Mouse (Mus musculus): Measurements from ENCODE around the gene Meiob. TPM values are rescaled to one million over a fixed set of nuclear protein-coding genes. Genes with fewer than 3 reads are reported as not detected.

The Meiob gene
- polyA plus RNA-seq (2016; fragmentation: Nextera tagmentation; extraction: Ambion mirVana) = 0.06 TPM in 1 of 2 replicates, not detected in the other

DNA sequence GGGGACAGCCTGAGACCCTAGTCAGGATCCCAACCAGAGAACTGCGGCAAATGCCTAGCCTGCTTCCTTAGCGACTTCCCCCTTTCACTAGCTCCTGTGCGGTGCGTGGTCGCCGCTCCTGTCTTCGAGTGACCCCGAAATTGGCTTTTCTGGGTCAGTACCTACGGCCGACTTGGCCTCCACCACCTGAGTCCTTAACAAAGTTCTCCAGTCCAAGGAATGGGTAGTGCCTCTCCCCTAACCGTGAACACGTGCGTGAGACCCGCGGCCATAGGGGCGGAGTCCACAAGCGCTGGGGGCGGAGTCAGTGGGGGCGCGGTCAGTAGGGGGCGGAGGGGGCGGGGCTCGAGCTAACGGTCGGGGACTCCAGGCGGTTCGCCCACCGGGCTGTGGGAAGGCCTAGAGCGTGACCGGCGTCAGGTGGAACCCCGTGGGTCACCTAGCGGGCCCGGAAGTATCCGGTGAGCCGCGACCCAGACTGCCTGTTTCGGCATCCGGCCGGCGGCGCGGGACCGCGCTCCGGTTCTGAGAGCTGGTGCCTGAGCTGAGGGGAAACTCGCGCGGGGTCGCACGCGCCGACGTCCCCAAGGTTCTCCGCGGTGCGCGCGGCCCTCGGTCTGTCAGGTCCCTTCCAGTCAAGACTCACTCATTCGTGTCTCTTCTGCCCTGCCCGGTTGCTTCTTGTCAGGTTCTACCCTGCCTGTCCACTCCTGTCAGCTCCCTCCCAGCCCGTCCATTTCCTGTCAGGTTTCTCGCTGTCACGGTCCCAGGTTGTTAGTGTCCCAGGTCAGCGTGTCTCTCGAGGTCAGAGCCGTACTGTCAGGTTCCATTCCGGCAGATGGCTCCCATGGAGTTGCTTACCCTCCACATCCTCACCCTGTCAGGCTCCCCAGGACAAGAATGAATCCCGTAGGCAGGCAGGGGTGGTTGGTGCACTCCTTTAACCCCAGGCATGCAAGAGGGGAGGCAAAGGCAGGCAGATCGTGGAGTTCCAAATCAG lies at the start of gene Meiob:
TSS of gene Meiob (plus strand) at position 338 of the 1,000 bp plus-strand sequence.
- Histone ChIP-seq H3K9me3 (replicated peaks) (no peaks in the 10 kb centered on the region), H3K27ac (replicated peaks) (peak within 1 kb of the TSS; percentile 73), H3K4me1 (peaks cover 11% of the 10 kb centered on the region), H3K4me3 (peak within 1 kb of the TSS; percentile 82), H3K27me3 (ENCODE audit: low read depth, poor library complexity, severe bottlenecking) (peaks cover 52% of the 10 kb centered on the region), H3K36me3 (no peaks in the 10 kb centered on the region)
- WGBS = under 1% methylated on average over 71 of the region's 71 CpGs
- peak; percentile 85 for DNase-seq (ENCODE audit: low spot score)

DNA sequence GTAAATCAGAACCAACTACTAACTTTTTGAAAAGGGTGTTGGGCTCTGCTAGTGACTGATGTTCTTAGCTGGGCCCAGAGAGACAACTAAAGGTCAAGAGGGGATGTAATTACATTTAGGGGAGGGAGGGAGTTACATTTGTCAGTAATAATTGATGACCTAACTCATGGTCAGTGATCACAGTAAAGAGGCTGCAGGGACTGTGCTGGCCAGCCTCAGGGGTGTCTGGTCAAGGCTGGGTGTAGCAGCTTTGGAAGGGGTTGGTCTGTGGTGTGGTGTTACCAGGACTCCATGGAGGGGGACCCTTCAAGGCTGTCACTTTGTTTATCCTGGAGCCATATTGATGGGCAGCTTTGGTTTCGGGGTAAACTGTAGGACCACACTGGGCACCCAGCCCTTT lies 46.7 kb upstream of the Meiob start:
- Histone ChIP-seq H3K36me3 (no peaks in the 10 kb centered on the region), H3K4me1 (peaks cover 17% of the 10 kb centered on the region), H3K27ac (replicated peaks) (no peak overlapping the region), H3K4me3 (no peak overlapping the region), H3K27me3 (ENCODE audit: low read depth, poor library complexity, severe bottlenecking) (peaks cover 61% of the 10 kb centered on the region), H3K9me3 (replicated peaks) (no peaks in the 10 kb centered on the region)
- no peak for DNase-seq (ENCODE audit: low spot score)
- 95% methylated on average over 1 of the region's 1 CpGs for WGBS

DNA sequence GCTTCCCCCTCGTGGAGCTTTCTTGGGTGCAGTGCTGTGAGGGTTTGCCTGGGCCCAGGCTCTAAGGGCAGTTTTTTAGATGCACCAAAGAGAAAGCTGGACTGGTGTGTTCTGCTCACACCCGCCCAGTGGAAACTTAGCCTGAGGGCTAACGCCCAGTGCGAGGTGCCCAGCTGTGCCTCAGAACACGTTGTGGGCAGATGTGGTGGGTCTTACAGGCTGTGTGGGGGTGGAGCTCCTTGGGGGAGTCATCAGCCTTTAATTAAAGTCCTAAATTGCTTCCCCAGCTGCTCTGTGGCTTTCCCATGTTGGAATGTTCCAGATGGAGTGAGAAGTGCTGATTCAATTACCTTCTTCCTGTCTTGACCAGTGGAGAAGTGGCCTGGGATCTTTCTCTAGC lies 43.0 kb upstream of the Meiob start:
- 64% methylated on average over 5 of the region's 5 CpGs for WGBS
- Histone ChIP-seq H3K4me1 (peaks cover 15% of the 10 kb centered on the region; the same call in 1 of the 2 replicates), H3K27me3 (ENCODE audit: low read depth, poor library complexity, severe bottlenecking) (peaks cover 24% of the 10 kb centered on the region), H3K4me3 (no peak overlapping the region), H3K9me3 (replicated peaks) (no peaks in the 10 kb centered on the region), H3K27ac (replicated peaks) (no peak overlapping the region), H3K36me3 (no peaks in the 10 kb centered on the region)
- no peak for DNase-seq (ENCODE audit: low spot score)

DNA sequence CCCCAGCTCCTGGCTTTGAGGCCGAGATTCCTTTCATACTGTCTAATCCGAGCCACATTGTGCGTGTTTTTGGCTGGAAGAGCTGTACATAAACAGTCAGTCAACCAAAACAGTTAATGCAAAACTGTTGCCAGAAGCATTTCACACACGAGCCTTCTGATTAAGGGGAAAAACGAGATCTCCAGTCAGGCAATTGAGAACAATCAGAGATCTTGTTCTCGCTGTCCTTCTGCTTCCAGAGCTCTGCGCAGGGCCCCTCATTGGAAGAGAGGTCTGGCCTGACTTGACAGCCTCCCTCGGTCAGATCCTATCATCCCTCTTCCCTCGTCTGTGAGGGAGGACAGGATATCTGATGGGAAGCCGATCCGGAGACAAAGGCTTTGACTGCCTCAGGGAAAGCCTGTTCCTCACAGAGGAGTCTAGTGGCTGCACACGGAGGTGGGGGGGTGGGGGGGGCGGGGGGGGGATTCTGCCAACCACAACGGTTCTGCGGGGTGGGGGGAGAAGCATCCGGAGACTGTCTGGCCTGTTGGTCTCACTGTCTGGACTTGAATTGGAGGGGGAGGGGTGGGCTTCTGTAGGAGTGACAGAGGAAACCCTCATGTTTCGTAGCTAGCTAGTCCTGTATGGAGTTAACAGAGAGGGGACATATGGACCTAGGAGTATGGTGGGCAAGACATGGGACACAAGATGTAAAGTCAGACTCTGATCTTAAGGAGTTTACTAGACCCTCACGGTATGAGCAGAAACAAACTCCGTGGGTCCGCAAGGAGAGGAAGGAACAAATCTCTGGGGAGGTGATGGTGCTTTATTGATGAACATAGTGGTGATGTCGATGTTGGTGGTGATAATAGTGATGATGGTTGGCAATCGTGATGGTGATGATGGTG lies 38.8 kb upstream of the Meiob start:
- Histone ChIP-seq H3K27ac (replicated peaks) (no peak overlapping the region), H3K36me3 (no peaks in the 10 kb centered on the region), H3K9me3 (replicated peaks) (no peaks in the 10 kb centered on the region), H3K4me1 (peaks cover 22% of the 10 kb centered on the region; the same call in 1 of the 2 replicates), H3K27me3 (ENCODE audit: low read depth, poor library complexity, severe bottlenecking) (peaks cover 4% of the 10 kb centered on the region; the same call in 1 of the 2 replicates), H3K4me3 (no peak overlapping the region)
- no peak for DNase-seq (ENCODE audit: low spot score)
- WGBS = 61% methylated on average over 22 of the region's 22 CpGs

DNA sequence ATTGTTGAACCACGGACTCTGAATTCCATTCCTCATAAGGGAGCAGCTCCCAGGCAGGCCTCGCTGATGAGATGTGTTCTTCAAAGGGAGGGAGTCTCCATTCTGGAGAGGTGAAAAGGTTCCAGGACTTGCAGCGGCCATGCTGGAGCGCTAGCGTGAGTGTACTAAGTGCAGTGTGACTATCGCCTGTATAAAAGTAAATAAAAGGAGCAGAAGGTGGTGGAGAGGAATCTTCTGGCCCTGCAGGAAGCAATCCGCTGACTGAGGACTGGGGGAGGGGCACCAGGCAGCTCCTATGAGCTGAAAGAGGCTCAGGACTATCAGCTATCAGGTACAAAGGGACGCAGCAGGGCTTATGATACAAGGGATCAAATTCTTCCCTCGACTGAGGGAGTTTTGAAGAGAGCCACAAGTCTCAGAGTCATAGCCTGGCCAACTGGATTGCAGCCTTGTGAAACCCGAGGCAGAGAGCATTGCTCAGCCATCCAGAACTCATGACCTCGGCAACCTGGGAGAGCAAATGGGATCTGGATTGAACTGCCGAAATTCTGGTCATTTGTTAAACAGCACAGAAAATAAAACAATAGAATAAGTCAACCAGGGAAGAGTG lies 37.7 kb upstream of the Meiob start:
- H3K36me3 ChIP-seq = no peaks in the 10 kb centered on the region
- H3K9me3 ChIP-seq (replicated peaks) = no peaks in the 10 kb centered on the region
- peaks cover 4% of the 10 kb centered on the region; the same call in 1 of the 2 replicates for H3K27me3 ChIP-seq (ENCODE audit: low read depth, poor library complexity, severe bottlenecking)
- no peak overlapping the region for H3K4me3 ChIP-seq
- 25% methylated on average over 12 of the region's 12 CpGs for WGBS
- peaks cover 22% of the 10 kb centered on the region; the same call in 1 of the 2 replicates for H3K4me1 ChIP-seq
- DNase-seq (ENCODE audit: low spot score) = no peak
- no peak overlapping the region for H3K27ac ChIP-seq (replicated peaks)

DNA sequence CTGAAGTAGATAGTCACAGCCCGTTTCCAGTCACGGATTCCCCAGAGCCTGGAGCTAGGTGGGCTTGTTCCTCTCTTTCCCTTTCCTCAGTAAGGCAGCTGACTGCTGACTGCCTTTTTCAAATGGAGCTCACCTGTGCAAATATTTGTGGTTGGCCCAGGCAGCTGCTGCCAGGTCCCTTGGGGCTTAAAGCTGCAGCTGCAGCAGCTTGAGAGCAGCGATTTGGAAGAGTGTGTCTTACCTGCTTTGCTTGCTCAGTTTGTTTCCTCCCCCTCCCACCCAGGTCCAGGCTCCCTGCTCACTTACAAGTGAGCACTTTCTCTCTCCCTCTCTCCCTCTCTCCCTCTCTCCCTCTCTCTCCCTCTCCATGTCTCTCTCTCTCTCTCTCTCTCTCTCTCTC lies 34.9 kb upstream of the Meiob start:
- Histone ChIP-seq H3K9me3 (replicated peaks) (peaks cover 6% of the 10 kb centered on the region; the same call in 1 of the 2 replicates), H3K36me3 (no peaks in the 10 kb centered on the region), H3K4me3 (no peak overlapping the region), H3K4me1 (peaks cover 22% of the 10 kb centered on the region; the same call in 1 of the 2 replicates), H3K27ac (replicated peaks) (no peak overlapping the region), H3K27me3 (ENCODE audit: low read depth, poor library complexity, severe bottlenecking) (peaks cover 4% of the 10 kb centered on the region; the same call in 1 of the 2 replicates)
- 47% methylated on average over 3 of the region's 3 CpGs for WGBS
- DNase-seq (ENCODE audit: low spot score) = no peak

DNA sequence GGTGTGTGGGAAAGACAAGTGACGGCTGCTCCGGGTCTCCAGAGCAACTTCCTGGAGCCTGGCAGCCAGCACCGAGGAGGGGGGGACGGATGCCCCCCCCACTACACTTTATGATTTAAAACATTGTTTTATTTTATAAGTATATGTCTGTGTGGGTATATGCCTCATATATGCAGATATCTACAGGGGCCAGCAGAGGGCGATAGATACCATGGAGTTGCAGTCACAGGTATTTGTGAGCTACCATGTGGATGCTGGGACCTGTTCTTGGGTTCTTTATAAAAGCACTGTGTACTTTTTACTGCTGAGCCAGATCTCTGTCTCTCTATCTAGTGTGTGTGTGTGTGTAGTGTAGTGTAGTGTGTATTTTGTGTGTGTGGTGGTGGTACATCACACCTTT lies 30.8 kb upstream of the Meiob start:
- H3K9me3 ChIP-seq (replicated peaks) = peaks cover 6% of the 10 kb centered on the region; the same call in 1 of the 2 replicates
- WGBS = 83% methylated on average over 5 of the region's 5 CpGs
- no peak for DNase-seq (ENCODE audit: low spot score)
- H3K27ac ChIP-seq (replicated peaks) = no peak overlapping the region
- 0 out of 2 replicates have a peak, but pooled peaks cover 2% of the 10 kb centered on the region for H3K4me1 ChIP-seq
- no peaks in the 10 kb centered on the region for H3K36me3 ChIP-seq
- H3K27me3 ChIP-seq (ENCODE audit: low read depth, poor library complexity, severe bottlenecking) = 0 out of 2 replicates have a peak, but pooled peaks cover 4% of the 10 kb centered on the region
- no peak overlapping the region for H3K4me3 ChIP-seq

DNA sequence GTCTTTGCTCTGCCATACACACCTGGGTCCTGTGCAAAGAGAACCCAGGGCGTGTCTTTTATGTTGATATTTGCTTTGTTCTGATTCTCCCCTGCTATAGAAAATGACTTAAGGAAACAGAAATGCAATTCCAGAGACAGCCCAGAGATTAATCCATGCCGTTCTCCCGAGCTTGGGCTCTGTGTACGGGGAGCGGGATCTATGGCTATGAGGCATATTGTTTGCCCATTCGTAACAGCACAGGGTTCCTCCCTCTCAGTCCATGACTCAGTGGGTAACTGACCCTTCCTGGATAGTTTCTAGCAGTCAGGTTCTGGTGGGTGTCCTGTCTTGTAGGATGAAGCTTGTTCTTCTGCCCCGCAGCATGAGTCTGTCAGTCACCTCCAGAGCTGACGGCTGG lies 28.9 kb upstream of the Meiob start:
- DNase-seq (ENCODE audit: low spot score) = no peak
- no peak overlapping the region for H3K27ac ChIP-seq (replicated peaks)
- no peaks in the 10 kb centered on the region for H3K27me3 ChIP-seq (ENCODE audit: low read depth, poor library complexity, severe bottlenecking)
- H3K9me3 ChIP-seq (replicated peaks) = peaks cover 6% of the 10 kb centered on the region; the same call in 1 of the 2 replicates
- WGBS = 84% methylated on average over 8 of the region's 8 CpGs
- no peaks in the 10 kb centered on the region for H3K4me1 ChIP-seq
- H3K4me3 ChIP-seq = no peak overlapping the region
- no peaks in the 10 kb centered on the region for H3K36me3 ChIP-seq

DNA sequence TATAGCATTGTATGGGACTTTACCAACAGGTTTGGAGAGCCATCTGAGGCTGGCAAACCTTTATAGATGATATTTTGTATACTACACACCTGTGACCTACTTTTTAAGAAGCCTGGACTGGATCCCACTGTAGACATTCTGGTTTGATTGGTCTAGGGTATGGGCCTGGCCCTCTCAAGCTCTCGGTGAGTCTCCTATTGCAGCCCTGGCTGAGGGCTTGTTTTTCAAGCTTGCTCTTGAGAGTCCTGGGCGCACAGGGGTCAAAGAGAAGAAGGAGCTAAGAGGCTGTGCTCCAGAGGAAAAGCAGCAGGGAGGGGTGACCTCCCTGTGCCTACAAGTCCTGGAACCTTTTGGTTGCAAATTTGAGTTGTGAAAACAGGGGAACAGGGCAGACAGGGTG lies 27.0 kb upstream of the Meiob start:
- Histone ChIP-seq H3K4me3 (no peak overlapping the region), H3K27me3 (ENCODE audit: low read depth, poor library complexity, severe bottlenecking) (no peaks in the 10 kb centered on the region), H3K27ac (replicated peaks) (no peak overlapping the region), H3K9me3 (replicated peaks) (peaks cover 6% of the 10 kb centered on the region; the same call in 1 of the 2 replicates), H3K4me1 (no peaks in the 10 kb centered on the region), H3K36me3 (no peaks in the 10 kb centered on the region)
- 83% methylated on average over 2 of the region's 2 CpGs for WGBS
- no peak for DNase-seq (ENCODE audit: low spot score)

DNA sequence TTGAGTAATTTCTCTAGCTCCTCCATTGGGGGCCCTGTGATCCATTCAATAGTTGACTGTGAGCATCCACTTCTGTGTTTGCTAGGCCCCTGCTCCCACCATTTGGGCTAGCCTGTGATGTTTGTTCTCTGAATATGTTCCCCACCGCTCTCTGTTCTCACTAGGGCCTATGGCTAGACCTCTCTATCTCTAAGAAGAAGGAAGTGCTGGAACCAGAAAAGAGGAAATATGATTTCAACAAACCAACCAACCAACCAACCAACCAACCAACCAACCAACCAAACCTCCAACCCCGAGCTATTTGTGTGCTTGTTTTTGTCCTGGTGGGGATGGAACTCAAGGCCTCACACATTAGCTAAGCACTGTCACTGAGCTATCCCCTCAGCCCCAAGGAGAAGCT lies 23.3 kb upstream of the Meiob start:
- no peak for DNase-seq (ENCODE audit: low spot score)
- 88% methylated on average over 2 of the region's 2 CpGs for WGBS
- no peak overlapping the region for H3K27ac ChIP-seq (replicated peaks)
- H3K36me3 ChIP-seq = no peaks in the 10 kb centered on the region
- no peaks in the 10 kb centered on the region for H3K27me3 ChIP-seq (ENCODE audit: low read depth, poor library complexity, severe bottlenecking)
- no peaks in the 10 kb centered on the region for H3K4me1 ChIP-seq
- no peak overlapping the region for H3K4me3 ChIP-seq
- H3K9me3 ChIP-seq (replicated peaks) = no peaks in the 10 kb centered on the region

DNA sequence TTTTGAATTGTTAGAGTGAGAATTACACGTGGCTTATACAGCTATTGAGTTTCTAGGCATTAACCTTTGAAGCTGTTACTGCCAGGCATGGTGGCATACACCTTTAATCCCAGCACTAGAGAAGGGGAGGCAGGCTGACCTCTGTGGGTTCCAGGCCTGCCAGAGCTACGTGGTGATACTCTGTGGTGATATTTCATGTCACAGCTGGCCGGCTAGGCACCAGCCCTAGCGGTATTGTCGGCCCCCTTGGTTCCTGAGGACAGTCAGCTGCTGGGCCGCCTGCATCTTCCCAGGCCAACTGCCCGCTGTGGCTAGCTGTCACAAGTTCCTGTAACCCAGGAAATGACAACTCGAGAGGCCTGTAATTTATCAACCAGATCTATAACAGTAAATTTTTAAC lies 11.9 kb upstream of the Meiob start:
- no peak overlapping the region for H3K4me3 ChIP-seq
- no peaks in the 10 kb centered on the region for H3K36me3 ChIP-seq
- DNase-seq (ENCODE audit: low spot score) = no peak
- H3K4me1 ChIP-seq = no peaks in the 10 kb centered on the region
- H3K27me3 ChIP-seq (ENCODE audit: low read depth, poor library complexity, severe bottlenecking) = no peaks in the 10 kb centered on the region
- no peak overlapping the region for H3K27ac ChIP-seq (replicated peaks)
- no peaks in the 10 kb centered on the region for H3K9me3 ChIP-seq (replicated peaks)
- 77% methylated on average over 8 of the region's 8 CpGs for WGBS

DNA sequence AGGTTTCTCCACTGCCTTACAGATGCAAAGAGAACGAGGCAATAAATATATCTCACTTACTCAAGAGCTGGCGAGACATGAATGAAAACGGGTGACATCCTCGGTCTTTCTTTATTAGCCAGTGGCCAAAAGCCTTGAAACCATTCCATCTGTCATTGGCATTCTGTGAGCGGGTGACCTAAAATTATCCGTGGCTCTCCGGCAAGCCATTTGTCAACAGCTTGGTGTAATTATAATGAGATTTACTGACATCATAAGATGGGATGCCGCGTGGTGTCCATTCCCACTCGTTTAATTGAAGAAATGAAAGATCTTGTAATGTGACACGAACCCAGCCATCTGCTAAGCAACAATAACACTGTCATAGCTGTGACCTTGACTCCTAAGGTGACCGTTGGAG lies 9.3 kb upstream of the Meiob start:
- H3K27ac ChIP-seq (replicated peaks) = no peak overlapping the region
- no peaks in the 10 kb centered on the region for H3K27me3 ChIP-seq (ENCODE audit: low read depth, poor library complexity, severe bottlenecking)
- no peaks in the 10 kb centered on the region for H3K4me1 ChIP-seq
- no peak overlapping the region for H3K4me3 ChIP-seq
- no peaks in the 10 kb centered on the region for H3K9me3 ChIP-seq (replicated peaks)
- DNase-seq (ENCODE audit: low spot score) = no peak
- 87% methylated on average over 12 of the region's 12 CpGs for WGBS
- no peaks in the 10 kb centered on the region for H3K36me3 ChIP-seq
